Mouse (Mus musculus) CH12.LX (cell line): ENCODE measurements around the gene Dtx3. TPM values are rescaled to one million over a fixed set of nuclear protein-coding genes. Genes with fewer than 3 reads are reported as not detected.

Source experiments
- DNase-seq: peaks from one replicate; pipeline ENCODE4 v3.0.0-alpha.2; 2013; ENCODE audit errors: extremely low read depth
- H3K27ac ChIP-seq: 2 replicates; pipeline ENCODE4 v1.5.1; 2012; ENCODE audit warnings: low read depth, mild to moderate bottlenecking, control low read depth, moderate library complexity; ENCODE audit not compliant: insufficient read depth
- H3K27me3 ChIP-seq: replicated peaks from 2 replicates; pipeline ENCODE3; 2012; ENCODE audit warnings: inconsistent platforms
- H3K36me3 ChIP-seq, 2 experiments: replicated peaks in 1 of 2; 2 replicates each; pipeline versions ENCODE3 to v1.6.1; 2012; ENCODE audit warnings: inconsistent platforms in 1 of 2, low read length in 1 of 2, mild to moderate bottlenecking in 1 of 2, mixed read lengths in 1 of 2, moderate library complexity in 1 of 2; ENCODE audit not compliant: control insufficient read depth in 1 of 2, insufficient read depth in 1 of 2
- H3K4me1 ChIP-seq, 2 experiments: 2 replicates each; pipeline ENCODE4 v1.6.1; 2012; ENCODE audit warnings: inconsistent platforms in 1 of 2, moderate library complexity in 1 of 2; ENCODE audit not compliant: insufficient read depth in 2 of 2, control insufficient read depth in 1 of 2
- H3K4me2 ChIP-seq: 2 replicates; pipeline ENCODE4 v1.6.1; 2012; ENCODE audit warnings: low read depth, mild to moderate bottlenecking, control low read depth; ENCODE audit not compliant: poor library complexity, insufficient read depth, severe bottlenecking
- H3K4me3 ChIP-seq, 3 experiments: fragments of 150-350 bp in 1 of 3; sonication (generic) in 1 of 3; replicated peaks in 1 of 3; 2 replicates each; pipeline versions ENCODE3 to v1.5.1; 2011 to 2012; ENCODE audit warnings: low read depth in 2 of 3, low read length in 2 of 3, mild to moderate bottlenecking in 2 of 3, moderate library complexity in 2 of 3, control low read depth in 1 of 3, improper control_type of control experiment in 1 of 3, inconsistent platforms in 1 of 3, mixed read lengths in 1 of 3; ENCODE audit not compliant: poor library complexity in 1 of 3
- H3K79me2 ChIP-seq: replicated peaks from 2 replicates; pipeline ENCODE4 v1.6.1; 2012; ENCODE audit warnings: mild to moderate bottlenecking, moderate library complexity; ENCODE audit not compliant: control insufficient read depth, poor library complexity, insufficient read depth, severe bottlenecking; ENCODE audit errors: extremely low read depth
- H3K9ac ChIP-seq: 2 replicates; pipeline ENCODE4 v1.6.1; 2012; ENCODE audit warnings: low read depth, mild to moderate bottlenecking, control low read depth, moderate library complexity; ENCODE audit not compliant: insufficient read depth
- H3K9me3 ChIP-seq: replicated peaks from 2 replicates; pipeline ENCODE3; 2012; ENCODE audit warnings: low read length, inconsistent platforms, mixed read lengths
- BHLHE40 ChIP-seq: IDR thresholded peaks from 2 replicates; pipeline ENCODE4 v1.6.1; 2011; ENCODE audit warnings: mild to moderate bottlenecking, low read depth, low read length, improper control_type of control experiment
- CHD1 ChIP-seq: IDR thresholded peaks from 2 replicates; pipeline ENCODE4 v1.6.1; 2012; ENCODE audit warnings: low read depth, low read length, improper control_type of control experiment, inconsistent platforms
- CTCF ChIP-seq, 2 experiments: IDR thresholded peaks in 1 of 2; conservative IDR thresholded peaks in 1 of 2; 2 replicates each; pipeline ENCODE4 v1.5.1; 2011 to 2012; ENCODE audit warnings: low read depth in 2 of 2, low read length in 2 of 2, improper control_type of control experiment in 1 of 2, inconsistent platforms in 1 of 2, mild to moderate bottlenecking in 1 of 2, moderate library complexity in 1 of 2
- EP300 ChIP-seq: IDR thresholded peaks from 2 replicates; pipeline ENCODE4 v1.6.1; 2011; ENCODE audit warnings: low read length, improper control_type of control experiment
- KAT2A ChIP-seq: IDR thresholded peaks from 2 replicates; pipeline ENCODE4 v1.6.1; 2012; ENCODE audit warnings: low read length, improper control_type of control experiment, inconsistent platforms; ENCODE audit not compliant: insufficient replicate concordance
- MAFK ChIP-seq: IDR thresholded peaks from 2 replicates; pipeline ENCODE4 v1.6.1; 2011; ENCODE audit warnings: low read length, improper control_type of control experiment; ENCODE audit not compliant: insufficient replicate concordance
- MAZ ChIP-seq: IDR thresholded peaks from 2 replicates; pipeline ENCODE4 v1.6.1; 2012; ENCODE audit warnings: low read depth, mild to moderate bottlenecking, inconsistent platforms, low read length, improper control_type of control experiment, moderate library complexity
- MEF2A ChIP-seq: IDR thresholded peaks from 2 replicates; pipeline ENCODE4 v1.6.1; 2014; ENCODE audit warnings: low read depth, mild to moderate bottlenecking, inconsistent platforms, low read length, improper control_type of control experiment, borderline replicate concordance
- MXI1 ChIP-seq: IDR thresholded peaks from 2 replicates; pipeline ENCODE4 v1.6.1; 2011; ENCODE audit warnings: mild to moderate bottlenecking, low read depth, low read length, improper control_type of control experiment
- POLR2A ChIP-seq: IDR thresholded peaks from 2 replicates; pipeline ENCODE4 v1.6.1; 2011; ENCODE audit warnings: low read depth, mild to moderate bottlenecking, improper control_type of control experiment, low read length
- RAD21 ChIP-seq: IDR thresholded peaks from 2 replicates; pipeline ENCODE4 v1.6.1; 2011; ENCODE audit warnings: low read depth, mild to moderate bottlenecking, low read length, improper control_type of control experiment, moderate library complexity
- SMC3 ChIP-seq: IDR thresholded peaks from 2 replicates; pipeline ENCODE4 v1.6.1; 2011; ENCODE audit warnings: low read depth, low read length, improper control_type of control experiment
- TBP ChIP-seq: conservative IDR thresholded peaks from 2 replicates; pipeline ENCODE4 v1.6.1; 2011; ENCODE audit warnings: low read depth, low read length, improper control_type of control experiment
- USF1 ChIP-seq: IDR thresholded peaks from 2 replicates; pipeline ENCODE4 v1.6.1; 2014; ENCODE audit warnings: low read depth, mild to moderate bottlenecking, inconsistent platforms, low read length, improper control_type of control experiment
- USF2 ChIP-seq: conservative IDR thresholded peaks from 2 replicates; pipeline ENCODE4 v1.6.1; 2011; ENCODE audit warnings: low read depth, low read length, improper control_type of control experiment
- ZKSCAN1 ChIP-seq: IDR thresholded peaks from 2 replicates; pipeline ENCODE4 v1.6.1; 2012; ENCODE audit warnings: low read depth, inconsistent platforms, low read length, improper control_type of control experiment, borderline replicate concordance
- dilution Hi-C: fragments of 300-500 bp; cut with MboI; formaldehyde crosslinking; loops from 2 replicates; pipeline ENCODE4 v1.14.3; 2020; ENCODE audit warnings: low sequenced_read_pairs; ENCODE audit not compliant: extremely low pct_unique_long_range_greater_than_20kb, extremely low pct_ligation_motif_present
- in situ Hi-C: fragments of 300-500 bp; cut with MboI; formaldehyde crosslinking; loops from 3 replicates; pipeline ENCODE4 v1.14.3; 2019; ENCODE audit warnings: low sequenced_read_pairs, low pct_ligation_motif_present, low pct_unique_long_range_greater_than_20kb, mixed read lengths
- polyA plus RNA-seq: library from polyadenylated mRNA; unstranded; fragments of >175 nt; gene quantifications from 2 replicates; pipeline ENCODE4 v1.2.1, GENCODE M21; 2012; ENCODE audit warnings: low read depth; ENCODE audit not compliant: insufficient read length
- total RNA-seq, 2 experiments: library from RNA; depleted of rRNA; stranded (reverse); fragments of 300-350 nt in 1 of 2; fragments of >200 nt in 1 of 2; gene quantifications; 2 replicates each; pipeline ENCODE4 v1.2.3; 2012 to 2014

Dtx3 gene
- total and polyA plus RNA-seq, 3 experiments, result 18.9 to 51.2 (median 27.6) TPM

- no peak overlapping the region for H3K9ac ChIP-seq
- dilution Hi-C loops (no loop called here), in situ Hi-C loops (loop anchor here (5.0 kb wide), 1 partner anchor 44 kb away; no protein-coding TSS in a partner anchor)
- H3K4me2 ChIP-seq, result peak overlapping the region; percentile 96
- H3K79me2 ChIP-seq, result no peaks in the 10 kb centered on the region
- no peak for DNase-seq
- H3K4me3 ChIP-seq, result no peak overlapping the region
- peaks cover 0 to 9% of the 10 kb centered on the region in 2 experiments for H3K36me3 ChIP-seq
- TF ChIP-seq BHLHE40, result peak; percentile 36; the same call in 1 of the 2 replicates
- TF ChIP-seq MXI1, result no peak
- TF ChIP-seq USF2, result no peak
- H3K27me3 ChIP-seq, result peaks cover 21% of the 10 kb centered on the region
- no peak overlapping the region for H3K27ac ChIP-seq
- H3K4me1 ChIP-seq, result peaks cover 0 to 9% of the 10 kb centered on the region in 2 experiments; a peak in 2 of 4 replicates
- no peaks in the 10 kb centered on the region for H3K9me3 ChIP-seq
These were observed 17.1 kb downstream of the Dtx3 start for GRCm38 (mm10) chr10:127178286-127179027.

GRCm38 (mm10) chr10:127177719-127178118, 17.8 kb downstream of the Dtx3 start:
- peaks cover 0 to 3% of the 10 kb centered on the region in 2 experiments for H3K36me3 ChIP-seq
- H3K9me3 ChIP-seq, result no peaks in the 10 kb centered on the region
- H3K27me3 ChIP-seq, result peaks cover 25% of the 10 kb centered on the region
- no peak overlapping the region for H3K27ac ChIP-seq
- in situ Hi-C loops, result loop anchor here (5.0 kb wide), 1 partner anchor 45 kb away; no protein-coding TSS in a partner anchor
- no peak for DNase-seq
- TF ChIP-seq USF1, result no peak
- no peak for TF ChIP-seq TBP
- TF ChIP-seq EP300, result no peak
- TF ChIP-seq MXI1, result no peak
- no peak for TF ChIP-seq KAT2A
- no peak for TF ChIP-seq BHLHE40
- TF ChIP-seq CHD1, result no peak
- no peak for TF ChIP-seq POLR2A
- no peak for TF ChIP-seq ZKSCAN1
- no peak for TF ChIP-seq MAZ
- no peak for TF ChIP-seq MAFK
- TF ChIP-seq SMC3, result peak; percentile 83
- peak; percentile 64 to 80; a peak in 3 of 4 replicates for TF ChIP-seq CTCF (conservative IDR thresholded peaks at IDR 0.05 in 1 of 2, IDR thresholded peaks at IDR 0.05 in 1 of 2; ENCODE audit: low read depth in 2 of 2, low read length in 2 of 2)
- TF ChIP-seq RAD21, result peak; percentile 60
- TF ChIP-seq MEF2A, result no peak
- dilution Hi-C loops, result no loop called here
- H3K4me3 ChIP-seq, result peak overlapping the region in 2 of 3 experiments; percentile 52 to 62
- H3K4me1 ChIP-seq, result peaks cover 0 to 9% of the 10 kb centered on the region in 2 experiments; a peak in 2 of 4 replicates
- H3K79me2 ChIP-seq, result no peaks in the 10 kb centered on the region
- peak overlapping the region; percentile 28; the same call in 1 of the 2 replicates for H3K9ac ChIP-seq
- peak overlapping the region; percentile 96 for H3K4me2 ChIP-seq
